Mouse (Mus musculus): ENCODE measurements around the gene Zfp341.

GRCm38 (mm10) chr2:154586405-154586804, 26.7 kb upstream of the Zfp341 start:
- TF ChIP-seq CTCF (IDR thresholded peaks at IDR 0.05; ENCODE audit: low read depth, low read length) (peak; percentile 54), POLR2AphosphoS5 (IDR thresholded peaks at IDR 0.05; ENCODE audit: insufficient replicate concordance, low read depth, low read length) (no peak)

All from G1E (cell line).